Mouse (Mus musculus) embryonic facial prominence, embryonic 13.5 days (tissue): ENCODE data around the gene Hist1h2ai. TPM values are rescaled to one million over a fixed set of nuclear protein-coding genes. Genes with fewer than 3 reads are reported as not detected.
"Not testable (repeated sequence)": the region's sequence is repeated elsewhere in the genome, so short reads cannot be mapped to it uniquely, and the experiment has no call there.

Experiments used
- ATAC-seq: fragments of 200-750 bp; cut with Nextera tagmentation; 2 replicates; pipeline ENCODE4 v1.8.0; 2017; ENCODE audit warnings: low read depth; ENCODE audit not compliant: insufficient number of reproducible peaks, insufficient read depth, low FRiP score, low TSS enrichment
- H3K27ac ChIP-seq: fragments of 300-500 bp; sonication (generic); 2 replicates; pipeline ENCODE4 v1.5.1; 2015; ENCODE audit warnings: moderate library complexity, mild to moderate bottlenecking, inconsistent platforms
- H3K27me3 ChIP-seq: fragments of 300-500 bp; sonication (generic); 2 replicates; pipeline ENCODE4 v1.6.1; 2015; ENCODE audit warnings: mild to moderate bottlenecking, inconsistent platforms
- H3K36me3 ChIP-seq: fragments of 300-500 bp; sonication (generic); 2 replicates; pipeline ENCODE4 v1.6.1; 2015; ENCODE audit warnings: mild to moderate bottlenecking, inconsistent platforms
- H3K4me1 ChIP-seq: fragments of 300-500 bp; sonication (generic); 2 replicates; pipeline ENCODE4 v1.6.1; 2015; ENCODE audit warnings: inconsistent platforms
- H3K4me2 ChIP-seq: fragments of 300-500 bp; sonication (generic); 2 replicates; pipeline ENCODE4 v1.6.1; 2015; ENCODE audit warnings: moderate library complexity, mild to moderate bottlenecking, inconsistent platforms
- H3K4me3 ChIP-seq: fragments of 300-500 bp; sonication (generic); 2 replicates; pipeline ENCODE4 v1.5.1; 2015; ENCODE audit warnings: mild to moderate bottlenecking, inconsistent platforms
- H3K9ac ChIP-seq: fragments of 300-500 bp; sonication (generic); 2 replicates; pipeline ENCODE4 v1.6.1; 2015; ENCODE audit warnings: mild to moderate bottlenecking, inconsistent platforms
- H3K9me3 ChIP-seq: fragments of 300-500 bp; sonication (generic); 2 replicates; pipeline ENCODE4 v1.6.1; 2016; ENCODE audit warnings: inconsistent platforms
- WGBS: fragments of 180-500 bp; shearing (Covaris S2); methylation state at CpG from one replicate; pipeline ENCODE4 v1.1.7; 2015; ENCODE audit warnings: mixed read lengths; 5-methylcytosine and 5-hydroxymethylcytosine counted together
- microRNA-seq: library from miRNA; unstranded; fragments of <30 nt; microRNA quantifications from one replicate; pipeline ENCODE4, GENCODE M21; 2016
- polyA plus RNA-seq: library from polyadenylated mRNA; unstranded; fragments of >200 nt; fragmentation: Nextera tagmentation; extraction: Ambion mirVana; gene quantifications from 2 replicates; pipeline ENCODE4 v1.2.1, GENCODE M21; 2015

The Hist1h2ai gene
- polyA plus RNA-seq, 1 experiment from 2014 or later: 52.2 TPM

GRCm38 (mm10) chr13:21753524-21754285 lies 37.5 kb downstream of the Hist1h2ai start, which contains the start of the genes Hist1h2ak and Hist1h2bn:
Hist1h2ak (minus strand) TSS chr13:21753827.
Hist1h2bn (plus strand) TSS chr13:21754123.
- H3K36me3 ChIP-seq, H3K9me3 ChIP-seq, H3K27me3 ChIP-seq: not testable (repeated sequence)
- peak within 1 kb of the TSS; percentile 49 for H3K4me3 ChIP-seq
- peak within 1 kb of the TSS; percentile 80 for H3K9ac ChIP-seq
- under 1% methylated on average over 48 of the region's 50 CpGs for WGBS
- peaks cover 13% of the 10 kb centered on the region for H3K4me1 ChIP-seq
- H3K27ac ChIP-seq: peak within 1 kb of the TSS; percentile 95
- H3K4me2 ChIP-seq: peak within 1 kb of the TSS; percentile 77
- peak; percentile 93 for ATAC-seq

- H3K9ac ChIP-seq: peak overlapping the region; percentile 74
- peak overlapping the region; percentile 49 for H3K4me3 ChIP-seq
- WGBS: under 1% methylated on average over 24 of the region's 26 CpGs
- not testable (repeated sequence) for H3K27me3 ChIP-seq, ATAC-seq, H3K9me3 ChIP-seq, H3K36me3 ChIP-seq
- H3K27ac ChIP-seq: peak overlapping the region; percentile 95
- peak overlapping the region; percentile 77 for H3K4me2 ChIP-seq
- peaks cover 11% of the 10 kb centered on the region for H3K4me1 ChIP-seq
These were observed 38.2 kb downstream of the Hist1h2ai start for GRCm38 (mm10) chr13:21754294-21755001.

GRCm38 (mm10) chr13:21755707-21756106 lies 39.5 kb downstream of the Hist1h2ai start:
- H3K27me3 ChIP-seq: no peaks in the 10 kb centered on the region
- no peak overlapping the region for H3K9ac ChIP-seq
- H3K9me3 ChIP-seq: no peaks in the 10 kb centered on the region
- WGBS: 67% methylated on average over 1 of the region's 1 CpGs
- no peak overlapping the region for H3K27ac ChIP-seq
- peaks cover 11% of the 10 kb centered on the region for H3K4me1 ChIP-seq
- peak overlapping the region; percentile 77 for H3K4me2 ChIP-seq
- H3K4me3 ChIP-seq: no peak overlapping the region
- H3K36me3 ChIP-seq: no peaks in the 10 kb centered on the region
- ATAC-seq: no peak

Small RNA genes lying within 50 kb of the gene (microRNA-seq; reads per million reads assigned to microRNA genes)
- gene Gm44357 (not detected), gene Gm44367 (not detected), gene Gm44454 (not detected)

Other genes with a start within 250 kb of the Hist1h2ai start
- gene Nkapl, start 247.9 kb upstream of the Hist1h2ai start, polyA plus RNA-seq: 2.8 and 3.5 TPM in 2 replicates
- gene Zkscan4, start 237.5 kb upstream of the Hist1h2ai start, polyA plus RNA-seq: 4.6 and 5.0 TPM in 2 replicates
- not detected in 2 replicates for gene Gm10065, start 237.0 kb upstream of the Hist1h2ai start, polyA plus RNA-seq
- 0.53 and 1.0 TPM in 2 replicates for gene AK157302, start 221.2 kb upstream of the Hist1h2ai start, polyA plus RNA-seq
- 5.3 and 15.9 TPM in 2 replicates for gene Gm11273, start 215.0 kb upstream of the Hist1h2ai start, polyA plus RNA-seq
- gene Zkscan8, start 185.3 kb upstream of the Hist1h2ai start, polyA plus RNA-seq: 5.2 and 7.5 TPM in 2 replicates
- gene Olfr1366, start 173.6 kb upstream of the Hist1h2ai start, polyA plus RNA-seq: 0.17 and 0.36 TPM in 2 replicates
- 0.08 TPM in 1 of 2 replicates, not detected in the other for gene Olfr1535, start 156.5 kb upstream of the Hist1h2ai start, polyA plus RNA-seq
- not detected in 2 replicates for gene Olfr1364, start 134.7 kb upstream of the Hist1h2ai start, polyA plus RNA-seq
- gene Olfr1362, start 102.4 kb upstream of the Hist1h2ai start, polyA plus RNA-seq: not detected in 2 replicates
- 0.28 TPM in 1 of 2 replicates, not detected in the other for gene Olfr11, start 73.9 kb upstream of the Hist1h2ai start, polyA plus RNA-seq
- gene Olfr1361, start 53.0 kb upstream of the Hist1h2ai start, polyA plus RNA-seq: 0.10 TPM in 1 of 2 replicates, not detected in the other
- not detected in 2 replicates for gene Olfr1360, start 39.0 kb upstream of the Hist1h2ai start, polyA plus RNA-seq
- not detected in 2 replicates for gene Olfr1359, start 18.3 kb upstream of the Hist1h2ai start, polyA plus RNA-seq
- gene Hist1h2bl, start 279 bp upstream of the Hist1h2ai start, polyA plus RNA-seq: 2.1 and 5.2 TPM in 2 replicates
- 10.0 and 21.3 TPM in 2 replicates for gene Hist1h3h, start 1.2 kb downstream of the Hist1h2ai start, polyA plus RNA-seq
- gene Hist1h2bm, start 5.6 kb downstream of the Hist1h2ai start, polyA plus RNA-seq: 4.2 and 7.3 TPM in 2 replicates
- gene Hist1h4j, start 18.6 kb downstream of the Hist1h2ai start, polyA plus RNA-seq: 1.0 and 2.2 TPM in 2 replicates
- 3.0 and 6.7 TPM in 2 replicates for gene Hist1h4k, start 34.1 kb downstream of the Hist1h2ai start, polyA plus RNA-seq
- gene Hist1h2ak, start 37.4 kb downstream of the Hist1h2ai start, polyA plus RNA-seq: 33.2 and 47.8 TPM in 2 replicates
- 6.2 and 6.6 TPM in 2 replicates for gene Hist1h2bn, start 37.7 kb downstream of the Hist1h2ai start, polyA plus RNA-seq
- 30.2 and 32.9 TPM in 2 replicates for gene Hist1h1b, start 64.2 kb downstream of the Hist1h2ai start, polyA plus RNA-seq
- 128 and 155 TPM in 2 replicates for gene Hist1h3i, start 66.9 kb downstream of the Hist1h2ai start, polyA plus RNA-seq
- gene Hist1h2an, start 70.8 kb downstream of the Hist1h2ai start, polyA plus RNA-seq: 10.9 and 15.4 TPM in 2 replicates
- gene Hist1h2bp, start 71.0 kb downstream of the Hist1h2ai start, polyA plus RNA-seq: 0.72 and 1.7 TPM in 2 replicates
- gene Hist1h2bq, start 93.8 kb downstream of the Hist1h2ai start, polyA plus RNA-seq: 21.6 and 33.1 TPM in 2 replicates
- not detected in 2 replicates for gene Hist1h2ao, start 94.0 kb downstream of the Hist1h2ai start, polyA plus RNA-seq
- gene Hist1h4m, start 95.3 kb downstream of the Hist1h2ai start, polyA plus RNA-seq: not detected in 2 replicates
- gene Hist1h4n, start 115.8 kb downstream of the Hist1h2ai start, polyA plus RNA-seq: 14.7 and 15.3 TPM in 2 replicates
- 3,982 and 4,261 TPM in 2 replicates for gene Hist1h2ap, start 117.1 kb downstream of the Hist1h2ai start, polyA plus RNA-seq
- gene Hist1h2br, start 117.3 kb downstream of the Hist1h2ai start, polyA plus RNA-seq: 23.0 and 34.3 TPM in 2 replicates
- gene Zfp184, start 228.7 kb downstream of the Hist1h2ai start, polyA plus RNA-seq: 16.8 and 18.0 TPM in 2 replicates